Mouse (Mus musculus): ENCODE measurements around the gene Camta2. TPM values are rescaled to one million over a fixed set of nuclear protein-coding genes. Genes with fewer than 3 reads are reported as not detected.
A peak's percentile ranks its signal among the peaks of the same experiment; 100 is the strongest.

Gene Camta2
- polyA plus RNA-seq, 1 experiment: 16.3 TPM

GRCm38 (mm10) chr11:70663101-70663500 is 24.8 kb downstream of the Camta2 start:
- Histone ChIP-seq H3K27ac (replicated peaks; ENCODE audit: low read depth, low read length) (no peak overlapping the region), H3K4me3 (ENCODE audit: insufficient read depth, low read depth, low read length) (no peak overlapping the region), H3K4me1 (ENCODE audit: control insufficient read depth, insufficient read depth, insufficient read length, low read length) (no peaks in the 10 kb centered on the region)

GRCm38 (mm10) chr11:70660571-70660970 is 27.3 kb downstream of the Camta2 start:
- H3K4me3 ChIP-seq (ENCODE audit: insufficient read depth, low read depth, low read length): no peak overlapping the region
- H3K4me1 ChIP-seq (ENCODE audit: control insufficient read depth, insufficient read depth, insufficient read length, low read length): no peaks in the 10 kb centered on the region
- no peak overlapping the region for H3K27ac ChIP-seq (replicated peaks; ENCODE audit: low read depth, low read length)

- no peak overlapping the region for H3K4me3 ChIP-seq (ENCODE audit: insufficient read depth, low read depth, low read length)
- H3K27ac ChIP-seq (replicated peaks; ENCODE audit: low read depth, low read length): no peak overlapping the region
Observed at GRCm38 (mm10) chr11:70658942-70659341, 29.0 kb downstream of the Camta2 start.

GRCm38 (mm10) chr11:70658521-70658920 is 29.4 kb downstream of the Camta2 start:
- no peak overlapping the region for H3K4me3 ChIP-seq (ENCODE audit: insufficient read depth, low read depth, low read length)
- H3K27ac ChIP-seq (replicated peaks; ENCODE audit: low read depth, low read length): no peak overlapping the region
- no peaks in the 10 kb centered on the region for H3K4me1 ChIP-seq (ENCODE audit: control insufficient read depth, insufficient read depth, insufficient read length, low read length)

More at GRCm38 (mm10) chr11:70658942-70659341, 29.0 kb downstream of the Camta2 start:
- H3K4me1 ChIP-seq (ENCODE audit: control insufficient read depth, insufficient read depth, insufficient read length, low read length): no peaks in the 10 kb centered on the region

GRCm38 (mm10) chr11:70657991-70658390 is 29.9 kb downstream of the Camta2 start:
- Histone ChIP-seq H3K4me3 (ENCODE audit: insufficient read depth, low read depth, low read length) (no peak overlapping the region), H3K4me1 (ENCODE audit: control insufficient read depth, insufficient read depth, insufficient read length, low read length) (no peaks in the 10 kb centered on the region), H3K27ac (replicated peaks; ENCODE audit: low read depth, low read length) (no peak overlapping the region)

- H3K4me3 ChIP-seq (ENCODE audit: insufficient read depth, low read depth, low read length): no peak overlapping the region
- H3K4me1 ChIP-seq (ENCODE audit: control insufficient read depth, insufficient read depth, insufficient read length, low read length): no peaks in the 10 kb centered on the region
- H3K27ac ChIP-seq (replicated peaks; ENCODE audit: low read depth, low read length): no peak overlapping the region
Observed at GRCm38 (mm10) chr11:70657573-70657972, 30.3 kb downstream of the Camta2 start.

- Histone ChIP-seq H3K27ac (replicated peaks; ENCODE audit: low read depth, low read length) (peak within 1 kb of the TSS; percentile 79), H3K4me3 (ENCODE audit: insufficient read depth, low read depth, low read length) (peak within 1 kb of the TSS; percentile 76), H3K4me1 (ENCODE audit: control insufficient read depth, insufficient read depth, insufficient read length, low read length) (no peaks in the 10 kb centered on the region)
Observed at GRCm38 (mm10) chr11:70656964-70657363, 30.9 kb downstream of the Camta2 start, which contains the start of gene Eno3. Eno3 (plus strand) TSS chr11:70657202.

GRCm38 (mm10) chr11:70656456-70656927 is 31.4 kb downstream of the Camta2 start:
- Histone ChIP-seq H3K27ac (replicated peaks; ENCODE audit: low read depth, low read length) (peak overlapping the region; percentile 79), H3K4me1 (ENCODE audit: control insufficient read depth, insufficient read depth, insufficient read length, low read length) (no peaks in the 10 kb centered on the region)

GRCm38 (mm10) chr11:70655571-70656455 is 32.1 kb downstream of the Camta2 start:
- Histone ChIP-seq H3K4me3 (ENCODE audit: insufficient read depth, low read depth, low read length) (peak overlapping the region; percentile 76), H3K4me1 (ENCODE audit: control insufficient read depth, insufficient read depth, insufficient read length, low read length) (no peaks in the 10 kb centered on the region), H3K27ac (replicated peaks; ENCODE audit: low read depth, low read length) (peak overlapping the region; percentile 79)

More at GRCm38 (mm10) chr11:70656456-70656927, 31.4 kb downstream of the Camta2 start:
- peak overlapping the region; percentile 76 for H3K4me3 ChIP-seq (ENCODE audit: insufficient read depth, low read depth, low read length)

GRCm38 (mm10) chr11:70654923-70655570 is 32.9 kb downstream of the Camta2 start:
- Histone ChIP-seq H3K4me3 (ENCODE audit: insufficient read depth, low read depth, low read length) (peak overlapping the region; percentile 76), H3K4me1 (ENCODE audit: control insufficient read depth, insufficient read depth, insufficient read length, low read length) (no peaks in the 10 kb centered on the region), H3K27ac (replicated peaks; ENCODE audit: low read depth, low read length) (peak overlapping the region; percentile 79)

- H3K27ac ChIP-seq (replicated peaks; ENCODE audit: low read depth, low read length): peak within 1 kb of the TSS; percentile 93
- H3K4me1 ChIP-seq (ENCODE audit: control insufficient read depth, insufficient read depth, insufficient read length, low read length): no peaks in the 10 kb centered on the region
- H3K4me3 ChIP-seq (ENCODE audit: insufficient read depth, low read depth, low read length): peak within 1 kb of the TSS; percentile 91
Observed at GRCm38 (mm10) chr11:70654198-70654922, 33.5 kb downstream of the Camta2 start, which contains the start of gene Pfn1. Pfn1 (minus strand) TSS chr11:70654644.

GRCm38 (mm10) chr11:70653345-70654197 is 34.3 kb downstream of the Camta2 start:
- H3K4me3 ChIP-seq (ENCODE audit: insufficient read depth, low read depth, low read length): peak overlapping the region; percentile 91
- H3K4me1 ChIP-seq (ENCODE audit: control insufficient read depth, insufficient read depth, insufficient read length, low read length): no peaks in the 10 kb centered on the region

GRCm38 (mm10) chr11:70652884-70653344 is 35.0 kb downstream of the Camta2 start:
- H3K4me1 ChIP-seq (ENCODE audit: control insufficient read depth, insufficient read depth, insufficient read length, low read length): no peaks in the 10 kb centered on the region
- H3K27ac ChIP-seq (replicated peaks; ENCODE audit: low read depth, low read length): peak overlapping the region; percentile 65
- H3K4me3 ChIP-seq (ENCODE audit: insufficient read depth, low read depth, low read length): peak overlapping the region; percentile 91

More at GRCm38 (mm10) chr11:70653345-70654197, 34.3 kb downstream of the Camta2 start:
- H3K27ac ChIP-seq (replicated peaks; ENCODE audit: low read depth, low read length): peak overlapping the region; percentile 93
